Mouse (Mus musculus): ENCODE results near the gene Zfp446. TPM values are rescaled to one million over a fixed set of nuclear protein-coding genes. Genes with fewer than 3 reads are reported as not detected.
A peak's percentile ranks its signal among the peaks of the same experiment; 100 is the strongest.

Gene Zfp446
- total and polyA plus RNA-seq, 2 experiments from 2014 or later = 8.2 to 13.0 TPM

DNA sequence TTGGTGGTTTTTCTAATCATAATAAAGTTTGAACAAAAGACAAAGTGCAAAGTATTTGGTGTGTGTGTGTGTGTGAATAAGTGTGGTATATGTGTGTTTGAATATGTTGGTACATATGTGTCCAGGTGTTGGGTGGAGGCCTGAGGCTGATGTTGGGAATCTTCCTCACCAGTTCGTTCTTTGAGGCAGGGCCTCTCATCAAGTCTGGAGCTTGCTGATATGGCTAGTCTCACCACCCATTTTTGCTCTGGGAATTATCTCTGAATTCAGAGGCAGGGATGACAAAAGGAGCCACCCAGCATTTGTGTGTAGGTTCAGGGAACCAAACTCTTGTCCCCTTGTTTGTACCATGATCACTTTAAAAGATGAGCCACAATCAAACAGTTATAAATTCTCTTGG is 8.1 kb downstream of the Zfp446 start:
- Histone ChIP-seq H3K9me3 (ENCODE audit: low read length) (no peaks in the 10 kb centered on the region), H3K27me3 (ENCODE audit: insufficient read depth, low read length) (no peaks in the 10 kb centered on the region), H3K4me2 (ENCODE audit: low read depth) (no peak overlapping the region), H3K27ac (ENCODE audit: low read depth, low read length) (no peak overlapping the region), H3K36me3 (ENCODE audit: insufficient read depth) (0 out of 2 replicates have a peak, but pooled peaks cover 3% of the 10 kb centered on the region), H3K4me1 (ENCODE audit: insufficient read depth) (no peaks in the 10 kb centered on the region), H3K9ac (no peak overlapping the region), H3K4me3 (ENCODE audit: low read depth, low read length) (no peak overlapping the region)
- no peak for ATAC-seq
- DNase-seq = no peak
- TF ChIP-seq CTCF (IDR thresholded peaks at IDR 0.05; ENCODE audit: low read depth) = no peak
- WGBS = 90% methylated on average over 1 of the region's 1 CpGs

DNA sequence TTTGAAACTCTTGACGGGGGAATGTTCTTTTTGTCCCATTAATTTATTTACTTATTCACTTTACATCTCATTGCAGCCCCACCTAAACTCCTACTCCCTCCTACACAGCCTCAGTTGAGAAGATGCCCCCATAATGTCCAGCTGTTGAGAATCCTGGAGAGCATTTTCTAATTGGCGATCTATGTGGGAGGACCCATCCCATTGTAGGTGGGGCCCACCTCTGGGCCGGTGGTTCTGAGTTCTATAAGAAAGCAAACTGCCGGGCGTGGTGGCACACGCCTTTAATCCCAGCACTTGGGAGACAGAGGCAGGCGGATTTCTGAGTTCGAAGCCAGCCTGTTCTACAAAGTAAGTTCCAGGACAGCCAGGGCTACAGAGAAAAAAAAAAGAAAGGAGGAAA is 9.3 kb downstream of the Zfp446 start:
- Histone ChIP-seq H3K27me3 (ENCODE audit: insufficient read depth, low read length) (no peaks in the 10 kb centered on the region), H3K9ac (no peak overlapping the region), H3K9me3 (ENCODE audit: low read length) (no peaks in the 10 kb centered on the region), H3K4me1 (ENCODE audit: insufficient read depth) (no peaks in the 10 kb centered on the region), H3K4me3 (ENCODE audit: low read depth, low read length) (no peak overlapping the region), H3K4me2 (ENCODE audit: low read depth) (no peak overlapping the region), H3K36me3 (ENCODE audit: insufficient read depth) (0 out of 2 replicates have a peak, but pooled peaks cover 3% of the 10 kb centered on the region), H3K27ac (ENCODE audit: low read depth, low read length) (no peak overlapping the region)
- no peak for DNase-seq
- TF ChIP-seq CTCF (IDR thresholded peaks at IDR 0.05; ENCODE audit: low read depth) = no peak
- ATAC-seq = no peak
- 85% methylated on average over 8 of the region's 8 CpGs for WGBS

DNA sequence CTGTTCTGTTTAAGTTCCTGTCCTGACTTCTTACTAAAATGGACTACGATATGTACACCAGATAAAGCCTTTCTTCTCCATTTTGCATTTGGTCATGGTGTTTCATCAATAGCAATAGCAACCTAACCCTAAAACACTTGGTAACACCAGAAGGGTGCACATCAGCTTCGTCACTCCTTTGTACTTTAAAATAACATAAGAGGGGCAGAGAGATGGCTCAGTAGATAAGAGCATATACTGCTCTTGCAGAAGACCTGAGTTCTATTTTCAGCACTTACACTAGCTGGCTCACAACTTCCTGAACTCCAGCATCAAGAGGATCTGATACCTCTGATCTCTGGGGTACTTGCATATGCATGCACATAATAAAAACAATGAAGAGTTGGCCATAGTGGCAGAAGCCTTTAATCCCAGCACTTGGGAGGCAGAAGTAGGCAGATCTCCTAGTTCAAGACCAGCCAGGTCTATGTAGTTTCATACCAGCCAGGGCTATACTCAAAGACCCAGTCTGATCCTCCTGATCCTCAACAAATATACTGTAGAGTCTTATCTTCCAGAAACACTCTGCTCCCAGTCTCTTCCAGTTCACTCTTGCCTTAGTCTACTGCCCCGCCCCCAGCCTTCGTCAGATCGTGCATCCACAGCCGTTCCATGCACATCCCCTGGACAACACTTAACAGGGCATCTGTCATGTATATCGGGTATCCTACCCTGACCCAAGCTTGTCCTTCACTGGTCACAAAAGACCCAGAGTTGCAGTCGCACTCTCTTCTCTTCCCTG is 10.0 kb downstream of the Zfp446 start:
- no peak for DNase-seq
- Histone ChIP-seq H3K9ac (no peak overlapping the region), H3K27me3 (ENCODE audit: insufficient read depth, low read length) (no peaks in the 10 kb centered on the region), H3K27ac (ENCODE audit: low read depth, low read length) (no peak overlapping the region), H3K9me3 (ENCODE audit: low read length) (no peaks in the 10 kb centered on the region), H3K4me1 (ENCODE audit: insufficient read depth) (no peaks in the 10 kb centered on the region), H3K36me3 (ENCODE audit: insufficient read depth) (no peaks in the 10 kb centered on the region), H3K4me2 (ENCODE audit: low read depth) (no peak overlapping the region), H3K4me3 (ENCODE audit: low read depth, low read length) (no peak overlapping the region)
- TF ChIP-seq CTCF (IDR thresholded peaks at IDR 0.05; ENCODE audit: low read depth) = no peak
- no peak for ATAC-seq
- 87% methylated on average over 8 of the region's 8 CpGs for WGBS

DNA sequence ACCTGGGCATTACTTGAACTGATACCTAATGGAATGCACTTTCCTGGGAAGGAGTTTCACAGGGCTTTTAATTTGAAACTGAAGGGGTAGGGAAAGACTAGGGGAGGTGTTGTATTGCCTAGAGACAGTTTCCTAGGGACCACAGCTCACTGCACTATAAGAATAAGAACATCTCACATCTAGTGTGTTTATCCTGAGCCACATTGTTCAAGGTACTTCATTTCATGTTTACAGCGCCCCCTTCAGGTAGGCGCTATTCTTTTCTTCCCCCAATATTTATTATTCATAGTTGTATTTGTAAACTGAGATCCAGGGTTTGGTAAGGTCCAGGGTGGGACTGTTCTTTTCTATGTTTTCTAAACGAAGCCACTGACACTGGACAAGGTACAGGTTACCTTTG is 14.6 kb downstream of the Zfp446 start:
- no peaks in the 10 kb centered on the region for H3K36me3 ChIP-seq (ENCODE audit: insufficient read depth)
- TF ChIP-seq CTCF (IDR thresholded peaks at IDR 0.05; ENCODE audit: low read depth) = peak; percentile 40
- H3K4me2 ChIP-seq (ENCODE audit: low read depth) = no peak overlapping the region
- no peaks in the 10 kb centered on the region for H3K9me3 ChIP-seq (ENCODE audit: low read length)
- no peaks in the 10 kb centered on the region for H3K4me1 ChIP-seq (ENCODE audit: insufficient read depth)
- no peaks in the 10 kb centered on the region for H3K27me3 ChIP-seq (ENCODE audit: insufficient read depth, low read length)
- DNase-seq (no peak), ATAC-seq (no peak)
- 7% methylated on average over 3 of the region's 3 CpGs for WGBS
- H3K27ac ChIP-seq (ENCODE audit: low read depth, low read length) = no peak overlapping the region
- no peak overlapping the region for H3K4me3 ChIP-seq (ENCODE audit: low read depth, low read length)
- no peak overlapping the region for H3K9ac ChIP-seq

DNA sequence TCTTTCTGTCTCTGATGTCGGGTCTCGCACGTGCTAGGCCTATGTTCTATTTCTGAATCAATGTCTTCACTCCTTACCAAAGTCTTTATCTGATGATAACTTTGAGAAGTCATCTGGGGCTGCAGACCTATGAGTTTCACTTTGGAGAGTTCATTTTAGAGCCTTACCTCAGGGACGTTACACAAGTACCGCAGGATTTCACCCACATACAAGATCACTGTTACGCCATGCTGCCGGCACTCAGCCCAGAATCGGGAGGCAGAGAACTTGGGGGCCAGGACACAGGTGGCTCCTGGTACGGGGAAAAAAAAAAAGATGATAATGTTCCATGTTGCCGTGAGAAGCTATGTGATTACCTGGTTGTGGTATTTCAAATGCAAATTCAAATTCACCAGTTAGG is 15.5 kb downstream of the Zfp446 start:
- no peaks in the 10 kb centered on the region for H3K9me3 ChIP-seq (ENCODE audit: low read length)
- TF ChIP-seq CTCF (IDR thresholded peaks at IDR 0.05; ENCODE audit: low read depth) = no peak
- no peaks in the 10 kb centered on the region for H3K36me3 ChIP-seq (ENCODE audit: insufficient read depth)
- no peak overlapping the region for H3K9ac ChIP-seq
- ATAC-seq = no peak
- H3K4me1 ChIP-seq (ENCODE audit: insufficient read depth) = no peaks in the 10 kb centered on the region
- H3K4me3 ChIP-seq (ENCODE audit: low read depth, low read length) = no peak overlapping the region
- H3K27ac ChIP-seq (ENCODE audit: low read depth, low read length) = no peak overlapping the region
- H3K4me2 ChIP-seq (ENCODE audit: low read depth) = no peak overlapping the region
- WGBS = 88% methylated on average over 10 of the region's 10 CpGs
- no peak for DNase-seq
- H3K27me3 ChIP-seq (ENCODE audit: insufficient read depth, low read length) = no peaks in the 10 kb centered on the region

DNA sequence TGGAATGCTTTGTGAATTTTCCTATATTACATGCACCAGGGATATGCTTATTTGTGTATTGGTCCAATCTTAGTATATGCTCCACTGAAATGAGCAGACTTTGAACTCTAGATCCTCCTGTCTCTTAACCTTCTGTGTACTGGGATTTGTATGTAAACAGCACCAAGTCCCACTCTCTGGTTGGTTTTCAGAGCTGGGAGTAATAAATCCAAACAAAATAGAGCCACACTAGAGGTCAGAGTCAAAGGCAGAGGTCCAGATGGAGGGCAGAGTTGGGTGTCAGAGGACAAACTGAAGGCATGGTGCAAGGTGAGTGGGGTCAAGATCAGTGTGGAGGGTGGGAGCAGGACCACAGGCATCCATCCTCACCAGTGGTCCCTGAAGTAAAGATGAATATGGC is 18.2 kb downstream of the Zfp446 start:
- H3K9me3 ChIP-seq (ENCODE audit: low read length) = no peaks in the 10 kb centered on the region
- no peak for DNase-seq
- H3K4me1 ChIP-seq (ENCODE audit: insufficient read depth) = no peaks in the 10 kb centered on the region
- no peak overlapping the region for H3K27ac ChIP-seq (ENCODE audit: low read depth, low read length)
- no peak overlapping the region for H3K4me3 ChIP-seq (ENCODE audit: low read depth, low read length)
- no peaks in the 10 kb centered on the region for H3K27me3 ChIP-seq (ENCODE audit: insufficient read depth, low read length)
- no peak overlapping the region for H3K4me2 ChIP-seq (ENCODE audit: low read depth)
- no peaks in the 10 kb centered on the region for H3K36me3 ChIP-seq (ENCODE audit: insufficient read depth)
- no peak overlapping the region for H3K9ac ChIP-seq
- no peak for TF ChIP-seq CTCF (IDR thresholded peaks at IDR 0.05; ENCODE audit: low read depth)
- ATAC-seq = no peak

DNA sequence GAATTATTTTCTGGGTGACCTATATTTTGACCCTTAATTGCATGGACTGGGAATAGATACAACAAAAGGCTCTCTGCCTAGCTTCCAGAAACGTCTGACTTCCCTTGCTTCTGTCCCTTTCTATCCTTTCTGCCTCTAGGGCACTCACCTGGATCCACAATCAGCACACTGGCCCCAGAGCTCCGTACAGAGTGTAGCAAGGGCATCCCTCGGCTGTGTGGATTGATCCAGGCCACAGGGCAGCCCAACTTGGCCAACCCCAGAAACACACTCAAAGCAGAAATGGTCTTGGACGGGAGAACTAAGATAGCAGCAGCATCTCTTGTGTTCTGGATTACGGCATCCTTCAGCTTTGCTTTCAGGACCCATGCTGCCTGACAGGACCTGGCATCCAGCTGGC is 19.6 kb downstream of the Zfp446 start:
- Histone ChIP-seq H3K36me3 (ENCODE audit: insufficient read depth) (no peaks in the 10 kb centered on the region), H3K27ac (ENCODE audit: low read depth, low read length) (no peak overlapping the region), H3K4me2 (ENCODE audit: low read depth) (no peak overlapping the region), H3K4me3 (ENCODE audit: low read depth, low read length) (no peak overlapping the region), H3K9ac (no peak overlapping the region), H3K9me3 (ENCODE audit: low read length) (no peaks in the 10 kb centered on the region), H3K27me3 (ENCODE audit: insufficient read depth, low read length) (no peaks in the 10 kb centered on the region), H3K4me1 (ENCODE audit: insufficient read depth) (no peaks in the 10 kb centered on the region)
- DNase-seq (no peak), ATAC-seq (no peak)
- TF ChIP-seq CTCF (IDR thresholded peaks at IDR 0.05; ENCODE audit: low read depth) = no peak
- WGBS = 66% methylated on average over 5 of the region's 5 CpGs

All from forebrain, postnatal 0 days (tissue).